Mouse (Mus musculus): Measurements from ENCODE around the gene Abca1. TPM values are rescaled to one million over a fixed set of nuclear protein-coding genes. Genes with fewer than 3 reads are reported as not detected.

Abca1 gene
- polyA plus RNA-seq, 1 experiment from 2014 or later, result 5.6 TPM

DNA sequence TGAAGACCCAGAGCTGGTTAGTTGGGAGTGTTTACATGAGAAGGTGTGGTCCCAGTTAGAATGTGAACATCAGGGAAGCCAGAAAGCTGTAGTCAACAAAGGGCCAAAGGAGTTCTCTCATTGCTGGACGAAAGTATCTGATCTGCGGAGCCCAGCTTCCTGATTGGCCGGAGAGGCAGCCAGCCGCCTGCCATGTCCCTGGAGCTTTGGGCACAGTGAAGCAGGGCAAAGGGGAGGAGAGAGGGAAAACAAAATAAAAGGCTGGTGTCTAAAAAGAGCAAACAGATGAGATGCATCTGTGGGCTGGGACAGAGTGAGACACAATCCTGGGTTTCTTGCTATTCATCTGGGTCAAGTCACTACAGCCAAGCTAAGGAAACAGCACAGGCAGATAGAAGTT, 44.3 kb downstream of the Abca1 start:
- WGBS, result 47% methylated on average over 4 of the region's 4 CpGs

DNA sequence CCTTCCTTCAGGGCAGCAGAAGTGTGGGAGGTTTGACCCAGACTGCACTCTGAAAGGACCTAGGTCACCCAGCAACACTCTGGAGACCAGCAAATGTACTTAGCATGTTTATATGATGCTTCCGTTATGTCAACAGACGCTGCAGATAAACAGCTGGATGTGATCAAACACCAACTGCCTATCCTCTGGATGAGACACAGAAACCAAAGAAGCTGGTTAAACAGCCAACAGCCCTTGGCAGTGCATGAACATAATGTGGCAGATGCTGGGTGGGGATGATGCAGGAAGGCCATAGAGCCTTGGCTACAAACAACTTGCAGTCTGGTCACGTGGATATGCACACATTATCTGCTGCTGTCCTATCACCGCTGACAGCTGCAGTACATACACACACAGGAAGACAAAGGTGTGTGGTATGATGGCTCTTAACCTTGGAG, 47.8 kb downstream of the Abca1 start:
- H3K9me3 ChIP-seq (ENCODE audit: control insufficient read depth, low read length), result no peaks in the 10 kb centered on the region
- ATAC-seq (replicated peaks; ENCODE audit: low FRiP score), result no peak

More for the DNA sequence above, 44.3 kb downstream of the Abca1 start:
- Histone ChIP-seq H3K4me3 (ENCODE audit: low read depth, low read length) (no peak overlapping the region), H3K9ac (ENCODE audit: low read length) (no peak overlapping the region), H3K4me1 (replicated peaks; ENCODE audit: control insufficient read depth, insufficient read depth, low read length) (0 out of 2 replicates have a peak, but pooled peaks cover 4% of the 10 kb centered on the region), H3K27me3 (ENCODE audit: control insufficient read depth, insufficient read depth, low read length) (no peaks in the 10 kb centered on the region), H3K4me2 (ENCODE audit: low read depth, low read length, severe bottlenecking) (no peak overlapping the region), H3K27ac (ENCODE audit: low read depth, low read length) (no peak overlapping the region), H3K36me3 (ENCODE audit: control insufficient read depth, insufficient read depth, low read length) (no peaks in the 10 kb centered on the region), H3K9me3 (ENCODE audit: control insufficient read depth, low read length) (no peaks in the 10 kb centered on the region)
- no peak; the same call in 1 of the 2 replicates for ATAC-seq (replicated peaks; ENCODE audit: low FRiP score)
- no peak for DNase-seq (ENCODE audit: low spot score)

DNA sequence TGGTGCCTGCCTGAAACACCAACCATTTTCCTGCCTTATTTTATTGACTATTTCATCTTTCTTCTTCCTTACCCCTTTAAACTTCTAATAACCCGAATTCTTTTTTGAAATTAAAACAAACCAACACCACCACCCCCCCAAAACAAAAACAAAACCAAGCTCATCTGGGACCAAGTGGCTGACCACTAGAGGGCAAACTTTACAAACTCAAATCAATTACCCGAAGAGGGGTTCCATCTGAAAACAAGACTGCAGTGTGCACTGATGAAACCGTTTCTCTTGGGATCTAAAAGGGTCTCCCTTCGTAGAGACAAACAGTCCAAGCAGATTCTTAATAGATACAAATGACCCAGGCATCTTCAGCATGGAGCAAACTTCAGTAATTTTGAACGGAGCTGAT, 49.3 kb downstream of the Abca1 start:
- H3K27me3 ChIP-seq (ENCODE audit: control insufficient read depth, insufficient read depth, low read length), result no peaks in the 10 kb centered on the region
- DNase-seq (ENCODE audit: low spot score) (no peak), ATAC-seq (replicated peaks; ENCODE audit: low FRiP score) (no peak)
- H3K27ac ChIP-seq (ENCODE audit: low read depth, low read length), result no peak overlapping the region
- no peak overlapping the region for H3K4me3 ChIP-seq (ENCODE audit: low read depth, low read length)
- no peaks in the 10 kb centered on the region for H3K36me3 ChIP-seq (ENCODE audit: control insufficient read depth, insufficient read depth, low read length)
- H3K4me1 ChIP-seq (replicated peaks; ENCODE audit: control insufficient read depth, insufficient read depth, low read length), result no peaks in the 10 kb centered on the region
- H3K9ac ChIP-seq (ENCODE audit: low read length), result no peak overlapping the region
- WGBS, result 37% methylated on average over 5 of the region's 5 CpGs
- H3K9me3 ChIP-seq (ENCODE audit: control insufficient read depth, low read length), result no peaks in the 10 kb centered on the region
- no peak overlapping the region for H3K4me2 ChIP-seq (ENCODE audit: low read depth, low read length, severe bottlenecking)

More for the DNA sequence above, 47.8 kb downstream of the Abca1 start:
- 87% methylated on average over 4 of the region's 4 CpGs for WGBS
- no peak overlapping the region for H3K9ac ChIP-seq (ENCODE audit: low read length)
- 0 out of 2 replicates have a peak, but pooled peaks cover 4% of the 10 kb centered on the region for H3K4me1 ChIP-seq (replicated peaks; ENCODE audit: control insufficient read depth, insufficient read depth, low read length)
- no peak for DNase-seq (ENCODE audit: low spot score)
- no peak overlapping the region for H3K4me3 ChIP-seq (ENCODE audit: low read depth, low read length)
- no peak overlapping the region for H3K27ac ChIP-seq (ENCODE audit: low read depth, low read length)
- H3K27me3 ChIP-seq (ENCODE audit: control insufficient read depth, insufficient read depth, low read length), result no peaks in the 10 kb centered on the region
- no peaks in the 10 kb centered on the region for H3K36me3 ChIP-seq (ENCODE audit: control insufficient read depth, insufficient read depth, low read length)
- no peak overlapping the region for H3K4me2 ChIP-seq (ENCODE audit: low read depth, low read length, severe bottlenecking)

DNA sequence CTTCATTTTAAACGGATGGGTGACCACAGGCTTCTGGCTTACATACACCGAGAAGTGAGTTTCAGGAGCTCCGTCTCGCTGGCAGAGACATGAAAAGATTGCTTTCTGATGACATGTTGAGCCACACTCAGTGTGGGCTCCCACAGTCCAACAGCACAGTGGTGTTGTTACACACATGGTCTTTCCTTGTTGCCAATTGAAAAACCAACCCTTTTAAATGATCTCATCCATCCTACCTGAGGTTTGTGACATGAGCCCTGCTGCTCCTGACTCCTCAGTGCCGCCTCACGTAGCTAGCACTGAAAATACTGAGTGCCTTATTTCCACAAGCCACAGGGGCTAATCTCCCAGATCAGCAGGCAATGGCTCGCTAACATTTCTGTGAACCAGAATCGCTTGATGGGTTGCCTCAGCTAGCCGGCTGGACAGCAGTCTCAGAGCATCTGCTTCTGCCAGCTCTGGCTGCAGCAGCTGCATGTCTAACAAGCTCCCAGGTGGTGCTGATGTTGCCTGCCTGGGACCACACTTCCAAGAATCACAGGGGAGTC, 50.2 kb downstream of the Abca1 start:
- ATAC-seq (replicated peaks; ENCODE audit: low FRiP score) (no peak), DNase-seq (ENCODE audit: low spot score) (no peak)
- Histone ChIP-seq H3K4me3 (ENCODE audit: low read depth, low read length) (no peak overlapping the region), H3K4me2 (ENCODE audit: low read depth, low read length, severe bottlenecking) (no peak overlapping the region), H3K4me1 (replicated peaks; ENCODE audit: control insufficient read depth, insufficient read depth, low read length) (no peaks in the 10 kb centered on the region), H3K9ac (ENCODE audit: low read length) (no peak overlapping the region), H3K36me3 (ENCODE audit: control insufficient read depth, insufficient read depth, low read length) (no peaks in the 10 kb centered on the region), H3K27me3 (ENCODE audit: control insufficient read depth, insufficient read depth, low read length) (no peaks in the 10 kb centered on the region), H3K9me3 (ENCODE audit: control insufficient read depth, low read length) (no peaks in the 10 kb centered on the region), H3K27ac (ENCODE audit: low read depth, low read length) (no peak overlapping the region)
- WGBS, result 67% methylated on average over 9 of the region's 9 CpGs

DNA sequence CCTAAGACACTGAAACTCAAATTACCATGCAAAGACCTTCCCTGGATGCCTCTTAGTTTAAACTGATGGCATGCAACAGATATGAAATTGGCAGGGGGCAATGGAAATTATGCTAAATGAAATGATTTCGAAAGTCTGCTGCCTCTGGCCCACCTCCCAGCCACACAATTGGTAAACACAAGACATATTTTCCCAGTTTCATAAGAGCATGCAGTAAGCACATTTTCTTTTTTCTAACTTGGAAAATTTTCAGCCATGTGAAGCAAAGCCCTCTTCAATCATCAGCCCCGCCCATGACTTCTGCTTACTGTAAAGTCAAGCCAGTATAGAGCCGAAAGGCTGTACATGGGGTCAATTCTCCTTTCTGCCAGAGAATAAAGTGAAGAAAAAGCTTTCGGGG, 51.5 kb downstream of the Abca1 start:
- H3K4me2 ChIP-seq (ENCODE audit: low read depth, low read length, severe bottlenecking), result no peak overlapping the region
- no peaks in the 10 kb centered on the region for H3K27me3 ChIP-seq (ENCODE audit: control insufficient read depth, insufficient read depth, low read length)
- DNase-seq (ENCODE audit: low spot score), result no peak
- H3K9ac ChIP-seq (ENCODE audit: low read length), result no peak overlapping the region
- H3K9me3 ChIP-seq (ENCODE audit: control insufficient read depth, low read length), result no peaks in the 10 kb centered on the region
- 86% methylated on average over 4 of the region's 4 CpGs for WGBS
- H3K36me3 ChIP-seq (ENCODE audit: control insufficient read depth, insufficient read depth, low read length), result no peaks in the 10 kb centered on the region
- no peaks in the 10 kb centered on the region for H3K4me1 ChIP-seq (replicated peaks; ENCODE audit: control insufficient read depth, insufficient read depth, low read length)
- ATAC-seq (replicated peaks; ENCODE audit: low FRiP score), result no peak
- no peak overlapping the region for H3K4me3 ChIP-seq (ENCODE audit: low read depth, low read length)
- no peak overlapping the region for H3K27ac ChIP-seq (ENCODE audit: low read depth, low read length)

DNA sequence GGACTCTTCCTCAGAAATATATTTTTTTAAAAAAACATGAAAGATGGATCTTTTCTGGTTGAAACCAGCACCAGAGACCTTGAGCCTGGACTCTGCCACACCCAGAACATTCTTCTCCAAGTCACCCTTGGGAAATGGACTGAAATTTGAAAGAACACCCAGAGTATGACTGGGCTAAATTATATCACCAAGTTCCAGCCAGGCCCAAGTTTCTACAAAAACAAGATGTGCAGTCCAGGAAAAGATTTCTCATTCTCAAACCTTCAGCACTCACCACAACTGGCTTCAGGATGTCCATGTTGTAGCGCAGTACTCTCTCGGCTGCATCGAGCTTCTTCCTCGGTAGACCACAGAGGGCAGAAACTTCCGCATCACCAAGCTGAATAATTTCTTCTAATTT, 53.0 kb downstream of the Abca1 start:
- H3K36me3 ChIP-seq (ENCODE audit: control insufficient read depth, insufficient read depth, low read length), result no peaks in the 10 kb centered on the region
- no peak overlapping the region for H3K27ac ChIP-seq (ENCODE audit: low read depth, low read length)
- H3K4me3 ChIP-seq (ENCODE audit: low read depth, low read length), result no peak overlapping the region
- no peaks in the 10 kb centered on the region for H3K27me3 ChIP-seq (ENCODE audit: control insufficient read depth, insufficient read depth, low read length)
- H3K9me3 ChIP-seq (ENCODE audit: control insufficient read depth, low read length), result no peaks in the 10 kb centered on the region
- no peak overlapping the region for H3K4me2 ChIP-seq (ENCODE audit: low read depth, low read length, severe bottlenecking)
- H3K9ac ChIP-seq (ENCODE audit: low read length), result no peak overlapping the region
- no peak for DNase-seq (ENCODE audit: low spot score)
- H3K4me1 ChIP-seq (replicated peaks; ENCODE audit: control insufficient read depth, insufficient read depth, low read length), result no peaks in the 10 kb centered on the region
- no peak for ATAC-seq (replicated peaks; ENCODE audit: low FRiP score)
- WGBS, result 96% methylated on average over 5 of the region's 5 CpGs

DNA sequence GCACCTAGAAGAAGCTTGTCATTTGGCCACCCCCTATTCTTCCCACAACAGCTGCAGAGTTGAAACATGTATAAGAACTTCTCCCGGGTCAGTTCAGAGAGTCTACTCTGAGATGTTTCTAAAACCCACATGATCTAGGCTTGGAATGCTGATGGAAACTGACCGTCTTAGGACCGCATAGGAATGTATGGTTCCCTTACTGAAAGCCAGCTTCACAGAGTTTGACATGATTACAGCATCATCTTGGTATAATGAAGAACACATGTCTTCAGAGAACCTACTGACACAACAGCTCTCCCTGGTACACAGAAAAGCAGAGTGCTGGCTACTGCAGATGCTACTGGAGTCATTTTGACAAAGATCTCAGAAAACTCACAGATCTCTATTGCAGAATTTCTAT, 53.6 kb downstream of the Abca1 start:
- WGBS, result 83% methylated on average over 3 of the region's 3 CpGs
- H3K4me2 ChIP-seq (ENCODE audit: low read depth, low read length, severe bottlenecking), result no peak overlapping the region

DNA sequence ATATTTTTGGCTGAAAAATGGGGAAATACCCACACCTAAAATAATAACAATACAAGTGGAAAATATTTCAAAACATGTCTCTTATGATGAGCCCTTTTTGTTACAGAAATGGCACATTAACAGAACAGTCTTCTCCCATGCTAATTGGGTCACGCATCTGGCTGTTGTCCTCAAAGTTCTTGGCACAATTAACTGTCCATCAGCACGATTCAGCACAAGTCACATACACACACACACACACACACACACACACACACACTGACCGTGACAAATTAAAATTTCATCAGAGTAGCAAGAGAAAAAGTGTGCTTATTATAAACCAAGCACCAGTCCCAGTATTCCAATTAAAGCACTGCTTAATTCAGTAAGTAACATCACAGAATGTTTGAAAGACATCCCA, 55.1 kb downstream of the Abca1 start:
- H3K9me3 ChIP-seq (ENCODE audit: control insufficient read depth, low read length), result no peaks in the 10 kb centered on the region
- H3K4me1 ChIP-seq (replicated peaks; ENCODE audit: control insufficient read depth, insufficient read depth, low read length), result no peaks in the 10 kb centered on the region
- ATAC-seq (replicated peaks; ENCODE audit: low FRiP score) (no peak), DNase-seq (ENCODE audit: low spot score) (no peak)
- H3K4me3 ChIP-seq (ENCODE audit: low read depth, low read length), result no peak overlapping the region
- WGBS, result 93% methylated on average over 3 of the region's 3 CpGs
- H3K27me3 ChIP-seq (ENCODE audit: control insufficient read depth, insufficient read depth, low read length), result no peaks in the 10 kb centered on the region
- no peak overlapping the region for H3K9ac ChIP-seq (ENCODE audit: low read length)
- H3K4me2 ChIP-seq (ENCODE audit: low read depth, low read length, severe bottlenecking), result no peak overlapping the region
- H3K27ac ChIP-seq (ENCODE audit: low read depth, low read length), result no peak overlapping the region
- no peaks in the 10 kb centered on the region for H3K36me3 ChIP-seq (ENCODE audit: control insufficient read depth, insufficient read depth, low read length)

More for the DNA sequence above, 53.6 kb downstream of the Abca1 start:
- no peaks in the 10 kb centered on the region for H3K9me3 ChIP-seq (ENCODE audit: control insufficient read depth, low read length)
- no peak for DNase-seq (ENCODE audit: low spot score)
- no peaks in the 10 kb centered on the region for H3K36me3 ChIP-seq (ENCODE audit: control insufficient read depth, insufficient read depth, low read length)
- no peak overlapping the region for H3K4me3 ChIP-seq (ENCODE audit: low read depth, low read length)
- H3K4me1 ChIP-seq (replicated peaks; ENCODE audit: control insufficient read depth, insufficient read depth, low read length), result no peaks in the 10 kb centered on the region
- H3K27me3 ChIP-seq (ENCODE audit: control insufficient read depth, insufficient read depth, low read length), result no peaks in the 10 kb centered on the region
- H3K27ac ChIP-seq (ENCODE audit: low read depth, low read length), result no peak overlapping the region
- ATAC-seq (replicated peaks; ENCODE audit: low FRiP score), result no peak
- no peak overlapping the region for H3K9ac ChIP-seq (ENCODE audit: low read length)

DNA sequence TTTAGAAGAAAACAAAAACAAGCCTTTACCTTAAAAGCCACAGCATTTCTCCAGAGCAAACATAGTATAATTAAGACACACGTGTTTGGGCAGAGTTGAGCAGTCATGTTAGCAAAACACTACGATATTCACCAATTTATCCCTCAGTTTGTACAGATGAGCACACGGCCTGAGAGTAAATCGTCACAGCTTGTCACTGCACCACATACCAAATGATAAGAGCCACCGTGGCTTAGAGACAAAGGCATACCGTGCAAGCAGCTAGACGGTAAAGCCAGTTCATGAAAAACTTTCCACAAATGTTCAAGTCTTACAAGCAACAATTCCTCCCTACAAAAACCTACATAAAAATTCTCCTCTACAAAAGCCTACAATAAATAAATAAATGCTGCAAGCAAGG, 57.2 kb downstream of the Abca1 start:
- Histone ChIP-seq H3K9ac (ENCODE audit: low read length) (no peak overlapping the region), H3K27ac (ENCODE audit: low read depth, low read length) (no peak overlapping the region), H3K36me3 (ENCODE audit: control insufficient read depth, insufficient read depth, low read length) (no peaks in the 10 kb centered on the region), H3K4me1 (replicated peaks; ENCODE audit: control insufficient read depth, insufficient read depth, low read length) (no peaks in the 10 kb centered on the region), H3K4me2 (ENCODE audit: low read depth, low read length, severe bottlenecking) (no peak overlapping the region), H3K4me3 (ENCODE audit: low read depth, low read length) (no peak overlapping the region), H3K9me3 (ENCODE audit: control insufficient read depth, low read length) (no peaks in the 10 kb centered on the region), H3K27me3 (ENCODE audit: control insufficient read depth, insufficient read depth, low read length) (no peaks in the 10 kb centered on the region)
- ATAC-seq (replicated peaks; ENCODE audit: low FRiP score), result no peak
- WGBS, result 88% methylated on average over 7 of the region's 7 CpGs
- no peak for DNase-seq (ENCODE audit: low spot score)

Data from forebrain, embryonic 11.5 days (tissue).